Mouse (Mus musculus): ENCODE measurements around the gene Tmem236.

DNA sequence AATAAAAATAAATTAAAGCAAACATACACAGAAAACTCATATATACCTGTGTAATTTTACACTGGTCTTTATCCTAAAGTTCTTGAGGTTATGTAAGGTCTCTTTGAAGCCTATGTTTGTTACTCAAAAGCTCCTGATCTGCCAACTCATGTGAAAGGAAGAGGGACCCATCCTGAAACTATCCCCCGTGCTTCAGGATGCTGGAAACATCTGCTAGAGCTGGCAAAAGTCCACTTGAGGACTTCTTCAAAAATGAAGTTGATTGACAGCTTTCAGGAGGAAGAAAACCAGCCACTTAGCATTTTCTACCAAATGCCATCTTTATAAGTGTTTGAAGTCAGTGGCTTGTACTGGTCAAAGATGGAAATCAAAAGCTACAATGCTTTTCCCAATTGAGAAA, 94.8 kb downstream of the Tmem236 start:
- TF ChIP-seq CTCF (IDR thresholded peaks at IDR 0.05; ENCODE audit: borderline replicate concordance, insufficient read depth, low read depth, low read length) (no peak), POLR2A (IDR thresholded peaks at IDR 0.05; ENCODE audit: borderline replicate concordance, insufficient read depth, low read length) (no peak)
